In genomic region chr10:86359699-86360098, GRCm38 (mm10) we compare ENCODE assay signal across 12 mouse cellular contexts. TPM values are rescaled to one million over a fixed set of nuclear protein-coding genes. Genes with fewer than 3 reads are reported as not detected.
DNase-seq lines count a peak whose midpoint lies in the region; ATAC-seq lines count a peak whose summit lies in the region.
"Had no signal": no experiment of that assay in that cellular context is flagged by ENCODE, and none has a peak within 500 bp of the region (broad histone marks: within the 10 kb centered on the region; RNA-seq: fewer than 3 reads in every experiment).

No protein-coding gene starts in this region.

- 38% methylated on average over 4 of the region's 4 CpGs for WGBS in lung, embryonic 15.5 days

- peak; percentile 32 for DNase-seq in gastrocnemius, postnatal 25 days
- no peak for DNase-seq in gastrocnemius, postnatal 14 days
- no peak for DNase-seq in lung, adult 18-20 months
- DNase-seq in cerebellum, adult 11 months, result peak; percentile 73
- DNase-seq in layer of hippocampus, postnatal 10 days (ENCODE audit: low spot score in 2 of 2), result peak; percentile 37 to 58
- DNase-seq in ovary, postnatal 36 days (ENCODE audit: low spot score), result no peak
- no peak for DNase-seq in frontal cortex, adult 2 months (ENCODE audit: extremely low spot score in 1 of 2, low spot score in 1 of 2)

- H3K4me2 ChIP-seq in lung, embryonic 15.5 days, result no peak overlapping the region
- H3K4me2 ChIP-seq: stomach, embryonic 15.5 days had no signal

- intact Hi-C loops in gastrocnemius, postnatal 14 days (cut with DNase I; ENCODE audit: low total_unique reads), result no loop called here

- no peak overlapping the region for H3K4me3 ChIP-seq in lung, embryonic 15.5 days
- H3K4me3 ChIP-seq: left cerebral cortex, adult 2 months; megakaryocyte, embryonic 14.5 days; stomach, embryonic 15.5 days had no signal

- H3K27me3 ChIP-seq in lung, embryonic 15.5 days, result no peaks in the 10 kb centered on the region
- H3K27me3 ChIP-seq: CH12.LX; megakaryocyte, embryonic 14.5 days; stomach, embryonic 15.5 days had no signal

- H3K36me3 ChIP-seq in lung, embryonic 15.5 days, result no peaks in the 10 kb centered on the region
- H3K36me3 ChIP-seq: stomach, embryonic 15.5 days had no signal

- peaks cover 26% of the 10 kb centered on the region for H3K4me1 ChIP-seq in lung, embryonic 15.5 days

- no peak for ATAC-seq in lung, embryonic 15.5 days (ENCODE audit: borderline replicate concordance, extremely low read depth, low FRiP score, low TSS enrichment)

- H3K9me3 ChIP-seq in lung, embryonic 15.5 days, result no peaks in the 10 kb centered on the region
- H3K9me3 ChIP-seq: stomach, embryonic 15.5 days had no signal

- H3K9ac ChIP-seq in lung, embryonic 15.5 days, result no peak overlapping the region
- H3K9ac ChIP-seq: stomach, embryonic 15.5 days had no signal

- H3K27ac ChIP-seq in lung, embryonic 15.5 days, result peak overlapping the region; percentile 52
- H3K27ac ChIP-seq: left cerebral cortex, adult 2 months; stomach, embryonic 15.5 days had no signal

RNA-seq across cellular contexts. Expression of gene Timp3, which starts 59.5 kb away (rescaled TPM):
- total RNA-seq in gastrocnemius, postnatal 25 days (2021), result 10 to 100 TPM; 48.0 to 62.4 TPM
- 10 to 100 TPM; 80.1 to 91.6 TPM for total RNA-seq in gastrocnemius, postnatal 14 days (2021)
- polyA plus RNA-seq in lung, embryonic 15.5 days (2015; fragmentation: Nextera tagmentation; extraction: Ambion mirVana), result 55.5 and 64.4 TPM in 2 replicates
- 10 to 100 TPM; 54.9 to 59.8 TPM for total RNA-seq in layer of hippocampus, postnatal 10 days (2021)
- 59.6 and 65.5 TPM in 2 replicates for polyA plus RNA-seq in frontal cortex, adult 2 months (2012; rRNA removed)

Comparison
In these comparisons a context has a peak if more than half of its experiments do, and no peak if none do; other contexts are left out.
1. DNase-seq: peak in gastrocnemius, postnatal 25 days (single experiment), cerebellum, adult 11 months (single experiment) and layer of hippocampus, postnatal 10 days (2 of 2); none in gastrocnemius, postnatal 14 days (single experiment), lung, adult 18-20 months (0 of 2), ovary, postnatal 36 days (single experiment) and frontal cortex, adult 2 months (0 of 2).